Mouse (Mus musculus): ENCODE data around the gene Nedd8.

The Nedd8 gene

DNA sequence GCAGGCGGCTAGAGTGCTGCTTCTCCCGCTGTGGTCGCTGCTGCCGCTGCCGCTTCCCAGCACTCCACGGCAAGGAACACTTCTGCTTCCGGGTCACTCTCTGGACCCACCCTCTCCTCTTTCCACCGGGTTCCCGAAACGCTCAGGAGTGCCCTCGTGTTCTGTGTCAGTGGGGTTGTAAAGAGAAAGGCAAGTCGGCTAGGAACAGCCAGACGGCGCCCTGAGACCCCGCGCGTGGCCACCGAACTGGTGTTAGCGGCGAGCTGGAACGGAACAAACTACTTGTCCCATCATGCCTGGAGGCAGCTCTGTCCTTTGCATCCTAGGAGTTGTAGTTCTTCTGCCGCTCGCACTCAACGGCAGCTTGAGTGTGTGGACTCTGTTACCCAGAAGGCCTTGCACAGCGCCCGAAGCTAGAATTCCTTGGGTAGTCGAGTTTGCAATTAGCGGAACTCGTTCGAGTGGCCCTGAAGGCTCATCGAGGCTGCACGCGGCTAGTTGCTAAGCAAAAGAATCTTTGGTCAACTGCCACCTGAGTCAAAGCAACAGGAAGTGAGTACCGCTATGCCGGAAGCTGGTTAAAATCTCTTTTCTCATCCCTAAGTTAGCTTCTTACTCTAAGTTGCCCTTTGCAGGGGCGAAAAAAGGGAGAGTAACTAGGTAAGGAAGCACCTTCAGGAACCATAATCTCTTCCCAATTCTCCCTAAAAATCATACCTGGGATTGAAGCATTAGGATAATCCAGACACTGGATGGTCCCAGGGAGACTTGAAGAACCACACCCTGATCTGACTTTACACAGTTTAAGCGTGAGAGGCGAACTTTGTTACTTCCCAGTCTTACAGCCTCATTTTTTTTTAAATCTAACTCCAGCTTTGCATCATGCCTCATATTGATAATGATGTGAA, at the start of gene Nedd8, which contains the start of gene Gmpr2:
Gene Nedd8 (minus strand): TSS at position 292 of the 908 bp plus-strand sequence.
Gene Gmpr2 (plus strand): TSS at position 109 of the 908 bp plus-strand sequence.
- peak; percentile 84 to 86 for DNase-seq (ENCODE audit: low spot score in 2 of 2)

DNA sequence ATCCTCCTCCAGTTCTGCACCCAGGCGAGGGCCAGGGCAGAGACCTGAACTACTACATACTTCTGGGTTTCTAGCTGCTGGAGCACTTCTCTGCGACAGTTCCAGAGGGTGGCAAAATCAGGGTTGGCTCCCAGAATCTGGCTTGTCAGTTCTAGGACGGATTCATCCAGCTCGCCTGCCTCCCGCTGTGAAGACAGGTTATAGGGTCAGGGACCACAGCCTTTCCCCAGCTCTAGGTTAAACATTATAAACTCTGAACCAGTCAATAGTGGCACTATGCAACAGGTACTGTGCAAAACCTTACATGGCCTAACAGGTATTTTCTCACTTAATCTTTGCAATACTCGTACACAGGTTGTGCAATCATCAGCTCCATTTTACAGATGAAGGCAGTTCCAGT, 49.2 kb upstream of the Nedd8 start:
- no peak for DNase-seq (ENCODE audit: low spot score in 2 of 2)

DNA sequence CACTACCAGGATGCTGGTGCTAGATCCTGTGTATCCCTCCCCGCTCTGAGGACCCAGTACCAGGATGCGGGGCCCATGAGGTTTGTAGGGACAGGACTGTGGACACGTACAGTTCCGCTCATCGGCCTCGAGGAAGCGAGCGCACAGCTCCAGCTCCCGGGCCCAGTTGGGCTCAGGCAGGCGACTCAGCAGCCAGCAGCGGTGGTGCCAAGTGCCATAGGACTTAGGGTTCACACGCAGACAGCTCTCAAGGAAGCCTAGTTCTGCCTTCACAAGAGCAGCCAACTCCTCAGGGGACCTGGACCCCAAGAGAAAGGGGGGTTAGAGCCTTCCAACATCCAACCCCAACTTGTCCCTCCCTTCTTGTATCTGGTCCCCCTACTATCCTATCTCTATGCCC, 48.7 kb upstream of the Nedd8 start:
- DNase-seq (ENCODE audit: low spot score in 2 of 2): no peak

DNA sequence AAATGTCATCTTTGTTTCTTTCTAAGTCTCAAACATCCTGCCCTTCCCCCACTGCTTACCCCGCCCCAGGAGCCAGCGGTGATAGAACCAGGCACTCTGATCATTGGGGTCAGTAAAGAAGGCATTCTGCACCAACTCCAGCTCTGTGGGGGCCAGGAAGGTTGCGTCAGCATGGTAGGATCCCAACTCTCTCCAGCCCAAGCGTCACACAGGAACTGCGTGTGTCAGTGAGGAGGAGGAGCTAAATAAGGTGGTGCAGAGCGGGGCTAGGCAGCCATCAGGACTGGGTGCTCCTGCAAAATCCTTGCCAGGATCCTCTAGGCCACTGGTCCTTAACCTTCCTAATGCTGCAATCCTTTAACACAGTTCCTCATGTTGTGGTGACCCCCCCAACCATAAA, 47.8 kb upstream of the Nedd8 start:
- no peak for DNase-seq (ENCODE audit: low spot score in 2 of 2)

DNA sequence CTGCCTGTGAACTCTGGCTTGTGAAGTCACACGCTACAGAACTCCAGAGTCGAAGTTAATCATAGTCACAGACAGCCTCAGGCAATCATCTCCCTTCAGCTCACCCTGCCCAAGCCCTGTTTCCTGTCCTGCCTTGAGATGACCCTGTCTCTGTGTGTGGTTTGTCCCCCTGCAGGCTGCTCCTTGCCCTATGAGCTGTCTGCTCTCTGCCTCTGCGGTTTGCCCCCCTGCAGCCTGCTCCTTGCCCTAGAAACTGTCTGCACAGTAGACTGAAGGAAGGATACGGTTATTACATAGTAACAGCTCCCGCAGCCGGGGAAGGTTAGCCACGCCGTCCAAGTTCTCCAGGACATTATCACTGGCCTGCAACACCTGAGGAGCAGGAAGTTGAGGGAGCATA, 45.0 kb upstream of the Nedd8 start:
- no peak for DNase-seq (ENCODE audit: low spot score in 2 of 2)

DNA sequence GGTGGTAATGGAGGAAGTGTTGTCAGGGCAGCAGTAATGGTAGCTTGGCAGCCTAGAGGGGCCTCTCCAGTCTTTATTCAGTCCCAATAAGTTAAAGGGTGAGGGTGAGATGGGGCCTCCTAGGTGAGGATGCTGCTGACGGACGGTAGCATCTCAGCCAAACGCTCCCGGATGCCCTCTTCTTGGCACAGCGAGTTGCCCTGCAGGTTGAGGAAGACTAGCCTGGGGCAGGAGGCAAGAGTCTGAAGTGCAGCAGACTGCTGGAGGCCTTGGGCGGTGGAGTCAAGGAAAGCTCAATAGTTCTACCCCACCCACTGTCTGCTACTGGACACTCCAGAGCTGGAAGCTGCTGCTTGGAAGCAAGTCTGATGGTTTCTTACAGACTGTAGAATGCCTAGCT, 44.3 kb upstream of the Nedd8 start:
- no peak for DNase-seq (ENCODE audit: low spot score in 2 of 2)

DNA sequence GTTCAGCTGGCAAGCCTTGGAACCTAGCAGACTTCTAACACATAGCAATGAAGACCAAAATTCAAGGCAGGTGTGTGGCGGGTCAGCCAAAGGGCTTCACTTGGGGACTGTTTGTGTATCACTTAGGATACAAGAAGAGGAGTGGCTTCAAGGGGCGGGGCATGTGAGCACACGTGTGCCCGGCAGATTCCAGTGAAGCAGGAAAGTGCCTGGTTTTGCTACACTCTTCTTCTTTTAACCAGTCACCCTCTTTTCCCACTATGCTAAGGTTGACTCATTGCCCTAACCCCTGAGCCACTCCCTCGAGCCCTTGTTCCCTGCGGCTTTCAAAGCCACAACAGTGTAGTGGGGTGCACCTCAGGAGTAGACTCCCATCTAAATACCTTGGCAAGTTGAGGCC, 43.0 kb upstream of the Nedd8 start:
- DNase-seq (ENCODE audit: low spot score in 2 of 2): no peak

DNA sequence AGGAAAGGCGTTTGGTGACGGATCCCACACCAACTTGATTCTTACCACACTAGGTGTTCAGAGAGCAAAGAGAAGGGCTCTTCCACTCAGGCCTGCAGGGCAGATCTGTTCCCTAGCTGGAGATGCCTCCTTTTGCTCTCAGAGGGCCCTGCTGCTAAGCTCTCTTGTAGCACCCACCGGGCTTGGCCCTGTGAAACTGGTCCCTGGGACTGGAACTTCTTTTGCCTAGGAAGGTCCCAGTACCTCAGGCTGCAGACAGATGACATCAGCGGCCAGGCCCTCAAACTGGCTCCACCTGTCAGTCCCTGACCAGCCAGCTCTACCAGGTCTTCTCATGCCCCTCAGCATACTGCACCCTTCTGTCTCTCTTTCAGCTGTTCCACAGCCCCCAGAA, 41.8 kb upstream of the Nedd8 start, which contains the start of gene Tgm1:
Gene Tgm1 (minus strand): TSS at position 198 of the 394 bp plus-strand sequence.
- no peak for DNase-seq (ENCODE audit: low spot score in 2 of 2)

DNA sequence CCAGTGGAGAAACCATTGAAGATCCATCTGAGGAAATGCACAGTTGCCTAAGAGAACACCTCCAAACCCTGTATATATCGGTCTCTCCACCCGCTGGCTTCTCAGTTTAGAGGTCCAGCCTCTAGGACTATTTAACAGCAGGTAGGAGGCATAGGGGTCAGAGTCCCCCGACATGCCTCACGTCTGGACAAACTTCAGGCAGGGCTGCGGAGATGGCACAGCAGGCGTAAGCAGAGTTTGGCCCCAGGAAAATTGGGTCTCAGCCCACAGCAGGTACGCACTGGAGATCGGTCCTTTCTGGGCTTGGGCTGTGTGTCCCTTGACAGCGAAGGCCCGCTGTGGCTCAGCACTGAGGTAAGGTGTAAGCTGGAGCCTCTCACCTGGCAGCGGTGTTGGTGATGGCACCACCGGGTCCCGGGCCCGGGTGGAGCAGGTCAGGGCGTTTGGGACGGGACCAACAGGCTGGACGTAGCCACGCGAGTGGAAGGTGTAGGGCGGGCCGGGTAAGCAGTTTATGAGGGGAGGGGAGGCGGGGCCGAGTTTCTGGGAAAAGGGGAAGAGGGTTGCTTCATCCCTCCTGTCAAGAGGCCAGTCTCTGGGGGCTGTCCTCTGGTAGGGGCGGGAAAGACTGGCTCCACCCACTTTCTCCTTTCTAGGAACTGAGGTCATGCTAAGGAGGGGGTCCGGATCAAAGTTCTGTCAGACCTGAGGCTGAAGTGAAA, 41.2 kb upstream of the Nedd8 start:
- DNase-seq (ENCODE audit: low spot score in 2 of 2): peak in 1 of 2 experiments; percentile 40

DNA sequence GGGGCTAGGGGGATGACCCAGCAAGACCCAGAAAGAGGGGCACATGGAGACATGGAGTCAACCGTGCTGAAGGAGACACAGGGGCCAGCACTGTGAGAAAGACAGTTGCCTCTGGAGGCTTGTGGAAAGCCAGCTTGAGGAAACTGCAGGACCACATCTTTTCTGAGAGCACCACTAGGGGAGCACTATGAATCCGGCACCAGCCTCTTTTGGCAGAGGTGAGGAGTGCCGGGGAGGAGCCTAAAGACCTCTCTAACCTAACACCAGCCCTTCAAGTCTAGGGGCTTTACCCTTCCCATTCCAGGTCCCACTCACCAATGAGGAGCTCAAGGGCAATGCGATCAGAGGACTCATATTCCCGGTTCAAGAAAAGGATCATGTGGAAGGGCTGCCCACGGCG, 39.9 kb upstream of the Nedd8 start:
- DNase-seq (ENCODE audit: low spot score in 2 of 2): no peak

DNA sequence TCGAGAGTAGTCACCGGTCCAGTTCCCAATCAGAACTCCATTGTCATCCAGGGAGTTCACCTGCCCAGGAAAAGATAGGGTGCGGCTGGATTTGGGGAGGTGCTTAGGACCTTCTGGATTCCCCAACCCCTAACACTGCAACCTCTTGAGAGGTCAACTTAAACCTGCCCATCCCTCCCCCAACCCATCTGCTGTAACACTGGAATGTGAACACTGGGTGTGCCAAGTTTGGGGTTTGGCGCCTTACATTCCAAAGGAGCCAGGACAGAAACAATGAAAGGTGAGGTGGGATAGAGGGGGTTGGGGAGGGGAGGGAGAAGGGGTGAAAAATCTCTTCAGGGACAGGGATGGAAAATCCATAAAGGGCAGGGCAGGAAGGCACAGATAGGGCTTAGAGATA, 37.6 kb upstream of the Nedd8 start:
- no peak for DNase-seq (ENCODE audit: low spot score in 2 of 2)

DNA sequence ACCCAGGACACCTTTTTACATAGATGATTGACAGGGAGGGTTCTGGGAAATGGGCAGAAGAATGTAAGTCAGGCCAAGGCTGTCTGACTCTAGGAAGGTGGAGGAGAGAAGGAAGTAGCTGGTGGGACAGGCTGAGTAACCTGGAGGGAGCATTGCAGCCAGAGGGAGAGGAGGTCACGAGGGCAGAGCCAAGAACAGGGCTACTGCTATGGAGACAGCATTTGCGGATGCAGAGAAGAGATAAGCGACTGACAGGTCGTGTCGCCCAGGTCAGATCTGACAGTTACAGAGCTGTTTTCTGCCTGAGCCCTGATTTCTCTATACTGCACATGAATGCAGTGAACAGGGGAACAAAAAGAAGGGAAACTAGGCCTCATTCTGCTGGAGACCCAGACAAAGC, 35.5 kb upstream of the Nedd8 start:
- DNase-seq (ENCODE audit: low spot score in 2 of 2): no peak

DNA sequence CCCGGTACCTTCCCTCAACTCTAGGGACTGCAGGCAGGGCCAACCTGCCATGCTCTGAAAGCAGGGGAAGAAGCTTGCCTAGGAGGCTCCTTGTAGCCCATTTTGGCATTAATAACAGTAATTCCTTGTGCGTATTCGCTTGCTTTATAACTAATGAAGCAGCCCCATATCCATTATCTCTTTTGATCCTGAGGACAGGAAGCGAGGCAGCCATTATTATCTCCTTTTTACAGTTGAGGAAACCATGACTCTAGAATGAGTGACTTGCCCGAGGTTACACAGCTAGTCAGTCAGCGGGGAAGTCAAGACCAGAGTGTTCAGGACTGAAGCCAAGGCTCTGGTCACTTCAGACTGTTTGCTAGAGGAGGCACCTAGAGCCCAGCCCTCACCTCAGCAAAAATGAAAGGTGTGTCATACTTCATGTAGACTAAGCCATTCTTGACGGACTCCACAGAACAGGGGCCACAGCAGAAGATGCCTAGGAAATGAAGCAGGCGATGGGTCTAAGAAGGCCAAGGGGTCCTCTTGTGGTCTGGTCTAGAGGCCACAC, 34.2 kb upstream of the Nedd8 start:
- DNase-seq (ENCODE audit: low spot score in 2 of 2): no peak

DNA sequence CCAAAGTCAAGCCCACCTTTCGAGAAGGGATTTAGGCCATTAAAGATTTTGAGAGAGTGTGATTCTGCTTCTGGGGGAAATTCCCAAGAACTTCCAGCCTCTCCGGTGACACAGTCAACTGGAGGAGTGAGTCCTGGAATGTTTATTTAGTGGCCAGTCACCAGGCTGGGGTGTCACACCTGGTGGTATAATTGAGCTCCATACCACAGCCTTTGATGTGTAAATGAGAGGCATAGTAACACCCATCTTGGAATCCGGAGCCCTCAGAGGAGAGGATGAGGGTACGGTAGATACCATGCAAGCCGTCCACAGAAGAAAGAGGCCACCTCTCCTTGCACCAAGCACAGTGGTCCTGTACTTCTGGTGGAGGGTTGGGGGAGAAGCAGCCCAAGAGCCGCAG, 30.8 kb upstream of the Nedd8 start:
- DNase-seq (ENCODE audit: low spot score in 2 of 2): no peak

DNA sequence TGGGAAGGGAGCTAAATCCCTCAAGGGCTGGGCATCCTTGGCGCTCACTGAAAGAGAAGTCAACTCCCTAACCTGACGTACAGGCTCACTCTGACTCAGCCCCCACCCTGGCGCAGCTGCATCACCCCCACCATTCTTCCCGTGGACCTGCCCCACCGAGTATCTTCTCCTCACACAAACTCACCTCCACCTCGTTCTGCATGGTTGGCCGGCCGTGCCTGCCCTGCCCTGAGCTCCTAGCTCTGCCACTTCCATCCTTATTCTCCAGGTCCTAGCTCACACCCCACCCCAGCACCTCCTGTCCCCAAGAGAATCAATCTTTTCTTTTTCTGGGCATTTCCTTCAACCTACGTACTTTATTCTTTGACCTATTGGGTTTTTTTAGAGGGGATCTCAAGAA, 29.2 kb upstream of the Nedd8 start:
- DNase-seq (ENCODE audit: low spot score in 2 of 2): no peak

DNA sequence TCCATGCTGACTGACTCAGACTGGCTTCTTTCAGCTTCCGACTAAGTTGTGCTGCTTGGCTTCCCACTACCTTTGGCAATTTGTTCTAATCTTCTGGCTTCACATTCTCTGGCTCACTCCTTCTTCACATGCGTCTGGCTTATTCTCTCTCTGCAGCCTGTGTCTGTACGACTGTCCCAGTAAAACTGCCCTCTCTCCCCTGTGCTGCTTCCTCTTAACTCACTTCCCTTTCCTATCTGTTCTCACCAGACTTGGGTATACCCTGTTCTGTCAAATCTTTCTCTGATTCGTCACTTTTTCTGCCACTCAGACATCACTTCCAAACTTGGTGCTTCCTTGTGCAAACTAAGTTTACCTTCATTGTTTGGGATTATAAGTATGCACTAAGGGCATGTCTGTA, 25.3 kb upstream of the Nedd8 start:
- DNase-seq (ENCODE audit: low spot score in 2 of 2): no peak

DNA sequence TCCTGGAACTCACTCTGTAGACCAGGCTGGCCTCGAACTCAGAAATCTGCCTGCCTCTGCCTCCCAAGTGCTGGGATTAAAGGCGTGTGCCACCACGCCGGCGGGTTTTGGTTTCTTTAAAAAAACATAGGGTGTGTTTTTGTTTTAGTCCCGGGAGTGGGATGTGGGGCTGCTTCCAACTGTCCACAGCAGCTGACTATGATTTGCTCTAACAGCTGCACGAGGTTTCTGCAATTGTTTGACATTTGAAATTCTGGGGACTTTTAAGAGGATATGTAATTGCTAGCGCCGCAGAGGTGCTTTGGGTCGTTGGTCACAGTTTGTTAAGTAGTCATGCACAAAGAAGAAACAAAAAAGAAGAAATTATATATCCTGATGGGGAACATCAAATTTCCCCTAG, 17.5 kb upstream of the Nedd8 start:
- DNase-seq (ENCODE audit: low spot score in 2 of 2): no peak

DNA sequence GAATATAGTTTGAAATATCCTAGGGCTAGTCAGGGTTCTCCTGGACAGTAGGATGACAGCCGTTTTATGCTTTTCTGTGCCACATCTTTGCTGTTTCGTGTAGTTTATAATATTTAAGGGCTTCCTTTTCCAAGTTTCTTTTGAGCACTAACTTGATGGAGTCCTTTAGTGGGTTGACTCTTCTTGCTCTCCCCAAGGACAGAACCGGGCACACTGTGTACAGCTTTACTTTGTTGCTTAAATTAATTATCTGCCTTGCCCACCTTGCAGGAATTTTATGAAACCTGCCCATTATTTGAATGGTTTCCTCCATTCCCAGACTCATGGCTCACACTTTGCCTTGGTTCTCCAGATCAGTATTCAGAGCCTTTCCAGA, 10.2 kb upstream of the Nedd8 start:
- no peak for DNase-seq (ENCODE audit: low spot score in 2 of 2)

DNA sequence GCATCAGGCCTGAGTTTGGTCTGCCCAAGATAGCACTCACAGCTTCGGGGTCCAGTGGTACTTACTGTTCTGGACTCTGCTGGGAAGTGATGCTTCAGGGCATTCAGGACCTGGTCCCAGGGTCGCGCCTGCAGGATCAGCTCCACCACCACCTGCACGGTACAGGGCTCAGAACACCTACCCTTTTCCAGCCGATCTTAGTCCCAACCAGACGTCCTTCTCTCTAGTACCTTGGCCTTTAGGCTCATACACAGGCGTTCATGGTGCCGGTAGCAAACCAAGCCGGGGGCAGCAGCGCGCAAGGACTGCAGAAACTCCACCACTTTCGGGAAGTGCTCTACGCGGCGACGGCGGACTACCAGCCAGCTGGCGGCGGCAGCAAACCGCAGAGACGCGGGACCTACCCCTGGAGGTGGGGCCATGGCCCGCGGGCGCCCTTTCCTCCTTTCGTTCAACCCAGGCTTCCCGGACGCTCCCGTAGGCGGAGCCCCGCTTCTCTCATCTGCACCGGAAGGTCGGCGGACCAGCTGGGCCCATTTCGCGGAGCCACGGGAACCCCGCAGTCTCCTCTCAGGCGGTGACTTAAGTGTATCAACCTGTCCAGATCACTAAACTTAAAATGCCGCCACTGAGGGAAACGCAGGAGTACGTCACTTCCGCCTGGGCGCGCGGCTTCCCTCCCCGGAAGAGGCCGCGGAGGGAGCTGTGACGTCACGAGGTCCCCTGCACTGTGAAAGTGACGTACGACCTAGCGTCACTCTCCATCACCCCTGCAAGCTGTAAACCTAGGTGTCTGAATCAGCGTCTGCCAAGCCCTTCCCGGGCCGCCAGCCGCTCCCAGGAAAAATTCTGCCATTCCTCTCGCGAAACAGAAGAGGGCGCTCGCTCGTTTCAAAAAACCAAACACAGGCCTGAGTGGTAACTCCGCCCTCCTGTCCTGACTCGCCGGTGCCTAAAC, 9.5 kb upstream of the Nedd8 start, which contains the start of gene Tinf2:
Gene Tinf2 (minus strand): TSS at position 661 of the 958 bp plus-strand sequence.
- peak; percentile 87 to 92 for DNase-seq (ENCODE audit: low spot score in 2 of 2)

DNA sequence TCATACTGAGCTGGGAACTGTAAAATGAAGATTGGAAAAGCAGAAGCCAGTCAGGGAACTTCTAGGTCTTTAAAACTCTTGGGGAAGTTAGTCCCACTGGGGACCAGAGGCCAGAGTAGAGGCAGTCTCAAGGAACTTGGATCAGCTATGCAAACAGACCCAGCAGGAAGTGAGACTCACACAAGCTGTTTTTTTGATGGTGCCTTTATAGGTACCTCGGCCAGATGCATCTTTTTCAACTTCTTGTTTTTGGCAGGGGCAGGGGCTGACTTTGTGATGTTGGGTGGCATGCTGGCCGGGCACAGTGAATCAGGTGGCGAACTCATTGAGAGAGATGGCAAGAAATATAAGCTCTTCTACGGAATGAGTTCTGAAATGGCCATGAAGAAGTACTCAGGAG, 5.7 kb upstream of the Nedd8 start:
- DNase-seq (ENCODE audit: low spot score in 2 of 2): no peak

DNA sequence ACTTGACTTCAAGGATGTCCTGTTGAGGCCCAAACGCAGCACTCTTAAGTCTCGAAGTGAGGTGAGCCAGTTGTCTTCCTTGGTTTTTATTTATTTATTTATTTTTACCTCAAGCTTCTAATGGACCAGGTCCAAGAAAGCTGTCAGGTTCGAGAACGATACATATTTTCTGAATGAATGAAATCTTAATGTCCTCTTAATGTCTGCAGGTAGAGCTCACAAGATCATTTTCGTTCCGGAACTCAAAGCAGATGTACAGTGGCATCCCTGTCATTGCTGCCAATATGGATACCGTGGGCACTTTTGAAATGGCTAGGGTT, 777 bp upstream of the Nedd8 start:
- no peak for DNase-seq (ENCODE audit: low spot score in 2 of 2)

DNA sequence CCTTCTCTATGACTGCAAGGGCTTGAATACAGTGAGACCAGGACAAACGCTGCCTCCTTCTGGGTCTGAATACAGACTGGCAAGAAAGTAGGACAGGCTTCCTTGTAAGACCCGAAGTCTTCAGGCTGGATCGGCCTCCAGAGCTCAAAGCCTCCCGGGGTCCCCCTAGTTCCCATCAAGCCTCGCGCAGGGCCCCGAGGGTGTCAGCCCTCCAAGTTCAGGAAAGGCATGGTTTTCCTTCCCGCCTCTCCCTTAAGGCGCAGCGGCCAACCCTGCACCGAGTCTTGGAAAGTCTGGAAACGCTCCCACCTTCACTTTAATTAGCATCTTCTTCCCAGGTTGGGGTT, 465 bp downstream of the Nedd8 start:
- no peak for DNase-seq (ENCODE audit: low spot score in 2 of 2)
